Mouse (Mus musculus) gastrocnemius, adult 8-10 months (tissue): ENCODE measurements around the gene Mmp10. TPM values are rescaled to one million over a fixed set of nuclear protein-coding genes. Genes with fewer than 3 reads are reported as not detected.

ENCODE experiments used
- total RNA-seq, 4 experiments: library from RNA; stranded (reverse); gene quantifications; 2 replicates each; pipeline ENCODE4 v1.2.4; 2022

Gene Mmp10
- total RNA-seq, 4 experiments from 2014 or later: not detected

Other genes with a start within 250 kb of the Mmp10 start
- gene Mmp13, start 229.8 kb upstream of the Mmp10 start, total RNA-seq: not detected
- gene Mmp12, start 158.0 kb upstream of the Mmp10 start, total RNA-seq: not detected
- not detected for gene Mmp1b, start 114.3 kb upstream of the Mmp10 start, total RNA-seq
- under 1 TPM in 2 of 4 experiments, not detected in 2; 0.16 to 0.20 TPM for gene Mmp3, start 56.5 kb upstream of the Mmp10 start, total RNA-seq
- not detected for gene Mmp8, start 56.1 kb downstream of the Mmp10 start, total RNA-seq
- under 1 TPM in 2 of 4 experiments, not detected in 2; 0.17 to 0.20 TPM for gene Mmp27, start 69.0 kb downstream of the Mmp10 start, total RNA-seq
- gene Mmp20, start 125.9 kb downstream of the Mmp10 start, total RNA-seq: not detected
- gene Mmp7, start 189.7 kb downstream of the Mmp10 start, total RNA-seq: not detected